Mouse (Mus musculus): ENCODE measurements around the gene Crp.

Crp gene

GRCm38 (mm10) chr1:172697844-172698243, at the start of gene Crp:
Gene Crp, plus strand, starts transcription at chr1:172698055.
- no peak for DNase-seq (ENCODE audit: low read depth, low spot score)

DNA sequence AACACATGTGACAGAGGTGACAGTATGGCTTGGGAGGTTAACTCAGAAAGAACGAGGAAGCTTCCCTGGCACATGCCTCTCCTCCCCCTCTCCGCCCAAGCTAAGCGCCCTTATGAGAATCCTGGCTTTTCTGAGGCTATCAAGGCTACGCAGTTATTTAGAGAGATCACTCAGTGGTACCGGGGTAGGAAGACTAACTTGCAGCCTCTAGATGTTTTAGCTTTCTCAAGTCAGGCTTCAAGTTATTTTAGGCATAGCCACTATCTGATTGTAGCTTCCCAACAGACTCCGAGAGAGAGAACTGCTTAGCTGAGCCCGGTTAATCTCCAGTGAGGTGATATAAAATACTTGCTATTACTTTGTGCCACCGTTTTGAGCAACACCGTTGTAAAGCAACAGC, 48.5 kb upstream of the Crp start:
- no peak for DNase-seq (ENCODE audit: low read depth, low spot score)

DNA sequence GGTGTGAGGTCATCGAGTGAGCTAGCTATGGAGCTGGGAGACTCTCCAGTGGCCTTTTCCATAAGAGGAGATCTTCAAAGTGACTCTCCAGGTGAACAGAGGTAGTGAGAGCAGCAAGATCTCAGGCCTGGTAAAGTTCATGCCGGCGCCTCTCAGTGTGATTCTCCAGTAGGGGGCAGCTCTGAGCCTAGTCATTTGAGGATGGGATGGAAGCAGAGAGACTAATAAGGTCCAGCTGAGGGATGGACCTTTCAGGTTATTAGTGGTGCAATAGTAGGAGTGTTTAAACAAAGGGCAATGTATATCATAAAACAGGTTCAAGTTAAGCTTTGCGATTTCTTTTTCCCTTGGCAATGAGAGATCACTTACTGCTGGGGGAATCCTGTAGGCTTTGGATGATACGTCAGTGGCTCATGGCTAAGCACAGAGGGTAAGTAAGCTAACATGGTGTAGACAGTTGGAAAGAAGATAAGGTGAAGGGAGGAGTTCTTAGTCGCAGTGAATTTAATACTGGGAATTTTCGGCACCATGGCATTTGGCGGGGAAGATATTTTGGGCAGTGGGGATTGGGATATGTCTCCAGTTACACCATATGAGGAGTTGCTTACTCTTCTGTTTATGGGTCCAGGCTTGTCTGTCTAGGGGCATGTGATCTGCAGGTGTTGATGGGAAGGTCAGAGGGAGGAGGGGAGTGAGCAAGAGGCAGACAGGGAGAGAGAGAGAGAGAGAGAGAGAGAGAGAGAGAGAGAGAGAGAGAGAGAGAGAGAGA, 47.2 kb upstream of the Crp start:
- peak; percentile 19 for DNase-seq (ENCODE audit: low read depth, low spot score)

DNA sequence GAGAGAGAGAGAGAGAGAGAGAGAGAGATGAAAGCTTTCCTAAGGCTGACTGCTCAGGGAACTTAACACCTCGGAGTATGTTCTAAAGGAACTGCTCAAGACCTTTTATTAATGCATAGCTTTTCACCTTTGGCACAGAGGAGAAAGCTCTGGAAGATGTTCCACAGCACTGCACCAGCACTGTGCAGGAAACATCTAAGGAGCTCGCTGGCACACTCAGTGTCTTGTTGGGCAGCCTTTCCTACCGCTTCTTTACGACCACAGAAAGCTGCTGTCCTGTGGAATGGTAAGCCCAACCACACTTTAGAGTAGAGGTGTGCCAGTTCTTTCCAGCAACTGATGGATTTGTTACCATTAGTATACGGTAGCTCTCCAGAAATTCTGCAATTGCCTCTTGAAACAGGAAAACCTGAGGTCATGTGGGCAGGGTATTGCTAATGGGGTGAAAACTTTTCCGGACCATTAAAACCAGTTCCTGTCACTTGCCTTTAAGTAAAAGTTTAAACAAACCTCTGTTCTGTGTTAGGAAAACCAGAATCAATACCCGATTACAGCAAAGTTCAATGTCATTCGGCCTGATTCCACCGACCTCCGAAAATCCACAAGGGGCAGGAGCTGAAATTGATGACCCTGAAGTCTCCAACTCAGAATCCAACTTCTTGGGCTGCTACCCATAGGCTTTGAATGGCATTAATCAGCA, 46.4 kb upstream of the Crp start:
- no peak for DNase-seq (ENCODE audit: low read depth, low spot score)

DNA sequence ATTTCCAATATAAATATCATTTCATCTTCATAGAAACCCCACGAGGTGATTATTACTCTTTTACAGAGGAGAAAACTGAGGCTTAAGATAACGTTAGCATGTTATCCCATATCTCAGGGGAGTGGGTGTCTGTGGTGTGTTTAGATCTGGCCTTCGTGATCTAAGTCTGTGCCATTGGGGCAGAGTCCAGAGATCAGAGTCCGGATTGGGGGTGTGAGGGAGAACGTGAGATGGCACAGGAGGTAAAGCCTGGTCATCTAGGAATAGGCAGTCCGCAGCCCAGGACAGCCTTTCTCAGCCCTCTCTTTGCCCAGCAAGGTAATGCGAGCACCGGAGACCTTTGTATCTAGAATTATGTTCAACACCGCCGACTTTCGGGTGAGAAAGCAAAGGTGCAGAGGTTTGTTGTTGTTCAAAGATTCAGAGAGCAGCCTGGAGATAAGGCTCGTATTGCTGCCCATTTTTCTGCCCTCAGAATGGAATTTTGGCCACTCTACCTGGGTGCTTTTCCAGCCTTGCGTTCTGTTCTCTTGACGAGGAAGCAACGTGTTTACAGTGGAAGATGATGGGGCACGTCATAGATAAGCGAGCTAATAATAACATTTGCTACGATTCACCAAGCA, 45.7 kb upstream of the Crp start:
- DNase-seq (ENCODE audit: low read depth, low spot score): no peak

DNA sequence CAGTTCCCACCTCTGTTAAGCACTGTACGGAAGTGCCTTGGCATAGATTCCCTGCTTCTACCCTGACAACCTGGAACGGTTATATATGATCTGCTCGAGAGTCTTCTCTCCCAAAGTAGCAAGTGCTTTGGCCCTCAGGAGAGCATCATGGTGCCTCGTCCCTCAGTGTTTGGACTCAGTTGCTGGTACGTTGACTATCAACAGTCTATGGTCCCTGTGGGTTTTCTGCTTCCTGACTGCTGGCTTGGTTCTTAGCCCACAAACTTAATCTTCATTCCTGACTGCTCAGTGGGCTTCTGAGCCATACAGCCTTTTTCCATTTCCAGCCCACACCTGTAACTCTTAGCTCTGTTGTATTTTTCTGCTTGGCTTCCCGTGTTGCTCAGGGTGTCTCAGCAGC, 44.0 kb upstream of the Crp start:
- no peak for DNase-seq (ENCODE audit: low read depth, low spot score)

DNA sequence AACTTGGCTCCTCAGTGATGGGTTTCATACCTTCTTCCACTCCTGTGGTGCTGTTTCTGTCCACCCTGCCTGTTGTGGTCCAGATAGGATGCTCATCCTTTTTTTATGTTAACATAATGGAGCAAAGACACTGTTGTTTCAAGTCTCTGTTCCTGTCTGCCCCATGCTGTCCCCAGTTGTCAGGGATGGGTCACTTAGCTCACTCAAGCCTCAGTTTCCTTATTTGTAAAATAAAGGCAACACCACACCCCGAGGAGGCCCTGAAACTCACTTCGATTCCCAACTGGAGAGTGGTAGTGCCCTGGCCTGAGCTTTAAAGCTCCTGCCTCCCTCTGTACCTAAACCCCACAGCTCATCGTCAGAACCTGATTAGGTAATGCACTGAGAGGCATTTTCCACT, 40.6 kb upstream of the Crp start:
- DNase-seq (ENCODE audit: low read depth, low spot score): no peak

GRCm38 (mm10) chr1:172659688-172660087, 38.2 kb upstream of the Crp start:
- DNase-seq (ENCODE audit: low read depth, low spot score): no peak

- no peak for DNase-seq (ENCODE audit: low read depth, low spot score)
Observed at GRCm38 (mm10) chr1:172665457-172665856, 32.4 kb upstream of the Crp start.

DNA sequence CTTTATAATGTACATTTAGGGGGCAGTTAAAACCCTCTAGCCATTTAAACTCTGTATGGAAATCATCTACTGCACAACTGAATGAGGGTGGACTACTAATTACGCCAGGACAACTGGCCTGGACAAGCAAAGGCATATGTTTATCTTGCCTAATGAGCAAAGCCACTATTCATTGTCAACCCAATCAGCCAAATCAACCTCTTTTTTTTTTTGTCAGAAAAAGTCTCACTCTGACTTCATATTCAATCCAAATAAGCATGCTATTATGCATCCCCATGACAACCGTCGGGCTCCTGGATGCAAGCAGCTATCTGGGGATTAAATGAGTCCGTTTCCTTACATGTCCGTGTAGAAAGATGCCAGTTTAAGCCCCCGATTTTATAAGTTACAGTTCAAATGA, 30.3 kb upstream of the Crp start:
- DNase-seq (ENCODE audit: low read depth, low spot score): no peak

DNA sequence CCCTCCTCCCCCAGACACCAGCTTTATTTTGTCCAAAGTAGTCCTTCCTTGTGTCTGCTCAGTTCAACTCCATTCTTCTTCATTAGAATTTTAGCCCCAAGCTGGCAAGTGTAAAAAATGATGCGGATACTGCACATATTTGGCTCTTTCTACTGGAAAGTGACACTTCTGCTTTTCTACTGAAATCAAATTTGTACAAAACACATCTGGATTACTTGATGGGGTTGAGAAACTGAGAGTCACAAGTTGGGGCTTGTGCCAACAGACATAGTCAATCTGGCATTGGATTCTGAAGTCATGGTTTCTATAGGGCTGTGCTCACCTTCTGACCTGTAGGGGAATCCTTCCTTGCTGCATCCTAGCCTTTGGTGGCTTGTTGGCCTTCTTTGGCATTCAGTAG, 27.1 kb upstream of the Crp start:
- no peak for DNase-seq (ENCODE audit: low read depth, low spot score)

- DNase-seq (ENCODE audit: low read depth, low spot score): no peak
Observed at GRCm38 (mm10) chr1:172680742-172681141, 17.1 kb upstream of the Crp start.

GRCm38 (mm10) chr1:172683551-172683950, 14.3 kb upstream of the Crp start:
- DNase-seq (ENCODE audit: low read depth, low spot score): no peak

DNA sequence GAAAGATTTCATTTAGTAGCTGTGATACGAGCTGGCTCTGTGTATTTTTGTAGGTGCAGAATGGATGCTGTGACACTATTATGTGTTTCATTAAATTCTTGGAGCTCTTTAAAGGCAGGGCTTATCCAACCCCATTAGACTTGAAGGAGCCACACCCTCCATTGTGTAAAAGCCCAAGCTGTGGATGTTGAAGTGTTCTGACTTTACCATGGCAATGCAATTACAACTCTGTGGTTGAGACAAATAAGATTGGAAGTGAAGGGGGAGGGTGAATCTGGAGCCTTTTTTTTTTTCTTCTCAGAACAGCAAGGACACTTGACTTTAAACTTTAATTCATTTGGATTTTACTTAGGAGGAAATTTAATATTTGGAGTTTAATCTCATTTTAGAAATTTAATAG, 13.9 kb upstream of the Crp start:
- DNase-seq (ENCODE audit: low read depth, low spot score): no peak

DNA sequence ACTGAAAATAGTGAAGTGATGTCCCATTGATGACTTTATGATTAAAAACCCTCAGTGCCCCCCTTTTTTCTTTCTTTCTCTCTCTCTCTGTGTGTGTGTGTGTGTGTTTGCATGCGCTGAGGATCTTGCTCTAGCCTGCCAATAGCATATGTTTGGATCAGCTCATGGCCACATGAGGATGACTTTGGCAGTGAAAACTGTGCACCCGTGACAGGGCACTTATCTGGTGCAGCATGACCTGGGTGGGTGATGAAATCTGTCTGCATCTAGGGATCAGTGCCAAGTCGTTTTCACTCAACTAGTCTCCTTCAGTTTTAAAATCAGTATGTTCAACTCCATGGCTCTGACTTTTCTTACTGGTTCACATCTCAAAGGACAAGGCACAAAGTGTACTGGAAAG, 12.7 kb upstream of the Crp start:
- DNase-seq (ENCODE audit: low read depth, low spot score): no peak

DNA sequence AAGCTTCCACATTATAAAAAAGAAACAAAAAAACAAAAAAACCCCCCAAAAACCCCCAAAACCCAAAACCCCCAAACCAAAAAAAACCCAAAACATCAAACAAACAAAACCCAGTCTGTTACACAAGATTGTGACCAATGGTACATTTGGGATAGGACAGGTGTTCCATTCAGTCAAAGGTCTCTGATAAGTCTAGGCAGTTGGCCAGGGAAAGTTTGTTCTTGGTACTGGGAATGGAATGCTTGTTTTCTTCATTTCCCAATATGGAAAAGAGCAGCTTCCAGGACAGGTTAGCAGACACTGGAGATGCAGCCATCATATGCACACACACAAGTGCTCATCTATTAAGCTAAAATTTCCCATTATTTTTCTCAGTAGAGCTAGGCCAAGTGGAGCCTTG, 433 bp upstream of the Crp start:
- DNase-seq (ENCODE audit: low read depth, low spot score): no peak

- no peak for DNase-seq (ENCODE audit: low read depth, low spot score)
Observed at GRCm38 (mm10) chr1:172700814-172701213, 3.0 kb downstream of the Crp start.

- no peak for DNase-seq (ENCODE audit: low read depth, low spot score)
Observed at GRCm38 (mm10) chr1:172701381-172701780, 3.5 kb downstream of the Crp start.

GRCm38 (mm10) chr1:172701901-172702300, 4.0 kb downstream of the Crp start:
- DNase-seq (ENCODE audit: low read depth, low spot score): no peak

GRCm38 (mm10) chr1:172704769-172705168, 6.9 kb downstream of the Crp start:
- DNase-seq (ENCODE audit: low read depth, low spot score): no peak

- no peak for DNase-seq (ENCODE audit: low read depth, low spot score)
Observed at GRCm38 (mm10) chr1:172706243-172706642, 8.4 kb downstream of the Crp start.

DNA sequence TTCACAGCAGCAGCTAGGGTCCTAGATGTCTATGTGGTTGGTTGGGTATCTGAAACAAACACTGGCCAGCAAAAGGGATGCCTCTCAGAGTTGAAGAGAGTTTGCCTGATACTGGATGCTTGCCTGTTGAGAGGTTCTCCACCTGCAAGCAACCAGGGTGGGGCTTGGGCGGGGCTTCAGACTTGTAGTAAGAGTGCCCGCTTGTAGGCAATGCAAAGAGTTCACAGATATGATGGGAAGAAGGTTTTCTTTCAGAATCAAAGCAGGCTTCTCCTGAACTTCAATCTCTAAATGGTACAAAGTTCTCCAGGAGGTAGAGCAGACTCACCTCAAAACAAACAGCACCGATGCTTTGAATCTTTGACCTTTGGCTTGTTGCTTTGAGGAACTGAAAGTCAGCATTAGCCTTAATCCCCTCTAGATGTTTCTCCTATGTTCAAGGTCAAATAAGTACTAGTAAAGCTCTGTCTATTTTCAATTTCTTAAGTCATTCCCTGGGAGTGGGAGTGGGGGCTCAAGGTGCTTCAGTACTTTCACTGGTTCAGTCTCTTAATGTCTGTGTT, 12.0 kb downstream of the Crp start:
- DNase-seq (ENCODE audit: low read depth, low spot score): no peak

GRCm38 (mm10) chr1:172711396-172711795, 13.5 kb downstream of the Crp start:
- DNase-seq (ENCODE audit: low read depth, low spot score): no peak

All from A20 (cell line).